30 mouse cellular contexts compared by ENCODE assay signal in the genomic region with DNA sequence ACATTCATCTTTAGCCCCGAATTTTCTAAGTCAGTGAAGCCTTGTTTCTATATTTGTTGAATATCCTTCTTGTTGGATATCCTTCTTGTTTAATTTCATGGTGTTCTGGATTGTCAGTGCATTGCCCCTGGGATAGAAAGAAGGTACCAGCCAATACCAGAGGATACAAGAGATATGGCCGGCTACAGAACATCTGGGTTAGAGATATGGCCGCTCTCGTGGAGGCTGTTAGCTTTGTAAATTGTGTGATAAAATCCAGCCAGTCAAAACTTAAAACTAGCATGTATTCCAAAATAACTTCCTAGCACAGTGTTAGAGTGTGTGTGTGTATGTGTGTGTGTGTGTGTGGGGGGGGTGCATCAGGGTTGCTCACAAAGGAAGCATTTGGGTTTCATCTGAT.
"Had no signal": no experiment of that assay in that cellular context is flagged by ENCODE, and none has a peak within 500 bp of the region (broad histone marks: within the 10 kb centered on the region; RNA-seq: fewer than 3 reads in every experiment).

No protein-coding gene starts in this region.

- DNase-seq: left cerebral cortex, postnatal 4 days; liver; liver, embryonic 13.5 days; liver, postnatal 0 days; lung, adult 18-20 months; lung, adult 2 months; lung, embryonic 14.5 days; lung, postnatal 10 days; lung, postnatal 14 days; lung, postnatal 36 days; lung, postnatal 4 days; midbrain, embryonic 14.5 days had no signal

- H3K9ac ChIP-seq: limb, embryonic 12.5 days; limb, embryonic 13.5 days; limb, embryonic 15.5 days; liver, embryonic 12.5 days; liver, embryonic 13.5 days; liver, embryonic 14.5 days; liver, embryonic 15.5 days; liver, postnatal 0 days; lung, embryonic 14.5 days; lung, embryonic 15.5 days; midbrain, embryonic 12.5 days; midbrain, embryonic 13.5 days; midbrain, embryonic 15.5 days had no signal

- H3K4me1 ChIP-seq: limb, embryonic 12.5 days; limb, embryonic 13.5 days; limb, embryonic 15.5 days; liver, embryonic 12.5 days; liver, embryonic 13.5 days; liver, embryonic 15.5 days; lung, embryonic 15.5 days; megakaryocyte, embryonic 14.5 days; midbrain, embryonic 10.5 days; midbrain, embryonic 12.5 days; midbrain, embryonic 13.5 days; midbrain, embryonic 15.5 days had no signal

- H3K27me3 ChIP-seq: limb, embryonic 12.5 days; limb, embryonic 13.5 days; limb, embryonic 15.5 days; liver, embryonic 12.5 days; liver, embryonic 13.5 days; liver, embryonic 15.5 days; lung, embryonic 15.5 days; megakaryocyte, embryonic 14.5 days; midbrain, embryonic 12.5 days; midbrain, embryonic 13.5 days; midbrain, embryonic 15.5 days had no signal

- ATAC-seq: liver, embryonic 12.5 days; liver, postnatal 0 days; lung, postnatal 0 days; midbrain, embryonic 15.5 days; midbrain, embryonic 16.5 days had no signal

- H3K9me3 ChIP-seq: limb, embryonic 10.5 days; limb, embryonic 12.5 days; limb, embryonic 13.5 days; limb, embryonic 15.5 days; liver, embryonic 12.5 days; liver, embryonic 13.5 days; liver, embryonic 15.5 days; lung, embryonic 15.5 days; megakaryocyte, embryonic 14.5 days; midbrain, embryonic 10.5 days; midbrain, embryonic 12.5 days; midbrain, embryonic 13.5 days; midbrain, embryonic 15.5 days had no signal

- H3K4me3 ChIP-seq: left cerebral cortex, adult 2 months; limb, embryonic 10.5 days; limb, embryonic 12.5 days; limb, embryonic 13.5 days; limb, embryonic 15.5 days; liver, embryonic 12.5 days; liver, embryonic 13.5 days; liver, embryonic 15.5 days; lung, embryonic 15.5 days; megakaryocyte, embryonic 14.5 days; midbrain, embryonic 10.5 days; midbrain, embryonic 12.5 days; midbrain, embryonic 13.5 days; midbrain, embryonic 15.5 days; myocyte had no signal

- H3K27ac ChIP-seq: left cerebral cortex, adult 2 months; limb, embryonic 10.5 days; limb, embryonic 12.5 days; limb, embryonic 13.5 days; limb, embryonic 15.5 days; liver, embryonic 12.5 days; liver, embryonic 13.5 days; liver, embryonic 14.5 days; liver, embryonic 15.5 days; lung, embryonic 15.5 days; macrophage; midbrain, embryonic 10.5 days; midbrain, embryonic 12.5 days; midbrain, embryonic 13.5 days; midbrain, embryonic 15.5 days had no signal

- H3K36me3 ChIP-seq: limb, embryonic 10.5 days; limb, embryonic 12.5 days; limb, embryonic 13.5 days; limb, embryonic 15.5 days; liver, embryonic 12.5 days; liver, embryonic 13.5 days; liver, embryonic 15.5 days; lung, embryonic 15.5 days; midbrain, embryonic 10.5 days; midbrain, embryonic 12.5 days; midbrain, embryonic 13.5 days; midbrain, embryonic 15.5 days had no signal
